Mouse (Mus musculus) CH12.LX (cell line): Measurements from ENCODE around the gene Arl15. TPM values are rescaled to one million over a fixed set of nuclear protein-coding genes. Genes with fewer than 3 reads are reported as not detected.

Experiments used
- DNase-seq: peaks from one replicate; pipeline ENCODE4 v3.0.0-alpha.2; 2013; ENCODE audit errors: extremely low read depth
- H3K27ac ChIP-seq: 2 replicates; pipeline ENCODE4 v1.5.1; 2012; ENCODE audit warnings: low read depth, mild to moderate bottlenecking, control low read depth, moderate library complexity; ENCODE audit not compliant: insufficient read depth
- H3K27me3 ChIP-seq: replicated peaks from 2 replicates; pipeline ENCODE3; 2012; ENCODE audit warnings: inconsistent platforms
- H3K36me3 ChIP-seq, 2 experiments: replicated peaks in 1 of 2; 2 replicates each; pipeline versions ENCODE3 to v1.6.1; 2012; ENCODE audit warnings: inconsistent platforms in 1 of 2, low read length in 1 of 2, mild to moderate bottlenecking in 1 of 2, mixed read lengths in 1 of 2, moderate library complexity in 1 of 2; ENCODE audit not compliant: control insufficient read depth in 1 of 2, insufficient read depth in 1 of 2
- H3K4me1 ChIP-seq, 2 experiments: 2 replicates each; pipeline ENCODE4 v1.6.1; 2012; ENCODE audit warnings: inconsistent platforms in 1 of 2, moderate library complexity in 1 of 2; ENCODE audit not compliant: insufficient read depth in 2 of 2, control insufficient read depth in 1 of 2
- H3K4me2 ChIP-seq: 2 replicates; pipeline ENCODE4 v1.6.1; 2012; ENCODE audit warnings: low read depth, mild to moderate bottlenecking, control low read depth; ENCODE audit not compliant: poor library complexity, insufficient read depth, severe bottlenecking
- H3K4me3 ChIP-seq, 3 experiments: fragments of 150-350 bp in 1 of 3; sonication (generic) in 1 of 3; replicated peaks in 1 of 3; 2 replicates each; pipeline versions ENCODE3 to v1.5.1; 2011 to 2012; ENCODE audit warnings: low read depth in 2 of 3, low read length in 2 of 3, mild to moderate bottlenecking in 2 of 3, moderate library complexity in 2 of 3, control low read depth in 1 of 3, improper control_type of control experiment in 1 of 3, inconsistent platforms in 1 of 3, mixed read lengths in 1 of 3; ENCODE audit not compliant: poor library complexity in 1 of 3
- H3K79me2 ChIP-seq: replicated peaks from 2 replicates; pipeline ENCODE4 v1.6.1; 2012; ENCODE audit warnings: mild to moderate bottlenecking, moderate library complexity; ENCODE audit not compliant: control insufficient read depth, poor library complexity, insufficient read depth, severe bottlenecking; ENCODE audit errors: extremely low read depth
- H3K9ac ChIP-seq: 2 replicates; pipeline ENCODE4 v1.6.1; 2012; ENCODE audit warnings: low read depth, mild to moderate bottlenecking, control low read depth, moderate library complexity; ENCODE audit not compliant: insufficient read depth
- H3K9me3 ChIP-seq: replicated peaks from 2 replicates; pipeline ENCODE3; 2012; ENCODE audit warnings: low read length, inconsistent platforms, mixed read lengths
- BHLHE40 ChIP-seq: IDR thresholded peaks from 2 replicates; pipeline ENCODE4 v1.6.1; 2011; ENCODE audit warnings: mild to moderate bottlenecking, low read depth, low read length, improper control_type of control experiment
- ETS1 ChIP-seq: conservative IDR thresholded peaks from 2 replicates; pipeline ENCODE4 v1.6.1; 2012; ENCODE audit warnings: low read depth, mild to moderate bottlenecking, inconsistent platforms, low read length, improper control_type of control experiment, moderate library complexity
- GABPA ChIP-seq: IDR thresholded peaks from 2 replicates; pipeline ENCODE4 v1.6.1; 2012; ENCODE audit warnings: low read depth, low read length, improper control_type of control experiment, inconsistent platforms; ENCODE audit not compliant: insufficient replicate concordance
- HCFC1 ChIP-seq: IDR thresholded peaks from 2 replicates; pipeline ENCODE4 v1.6.1; 2012; ENCODE audit warnings: low read depth, mild to moderate bottlenecking, inconsistent platforms, low read length, improper control_type of control experiment
- IRF4 ChIP-seq: IDR thresholded peaks from 2 replicates; pipeline ENCODE4 v1.6.1; 2014; ENCODE audit warnings: low read depth, mild to moderate bottlenecking, inconsistent platforms, low read length, improper control_type of control experiment
- MAFK ChIP-seq: IDR thresholded peaks from 2 replicates; pipeline ENCODE4 v1.6.1; 2011; ENCODE audit warnings: low read length, improper control_type of control experiment; ENCODE audit not compliant: insufficient replicate concordance
- MAZ ChIP-seq: IDR thresholded peaks from 2 replicates; pipeline ENCODE4 v1.6.1; 2012; ENCODE audit warnings: low read depth, mild to moderate bottlenecking, inconsistent platforms, low read length, improper control_type of control experiment, moderate library complexity
- MEF2A ChIP-seq: IDR thresholded peaks from 2 replicates; pipeline ENCODE4 v1.6.1; 2014; ENCODE audit warnings: low read depth, mild to moderate bottlenecking, inconsistent platforms, low read length, improper control_type of control experiment, borderline replicate concordance
- MXI1 ChIP-seq: IDR thresholded peaks from 2 replicates; pipeline ENCODE4 v1.6.1; 2011; ENCODE audit warnings: mild to moderate bottlenecking, low read depth, low read length, improper control_type of control experiment
- MYC ChIP-seq: IDR thresholded peaks from 2 replicates; pipeline ENCODE4 v1.6.1; 2011; ENCODE audit warnings: low read depth, mild to moderate bottlenecking, improper control_type of control experiment, low read length
- PAX5 ChIP-seq: IDR thresholded peaks from 2 replicates; pipeline ENCODE4 v1.6.1; 2012; ENCODE audit warnings: low read length, inconsistent platforms, mixed read lengths
- POLR2AphosphoS2 ChIP-seq: IDR thresholded peaks from 2 replicates; pipeline ENCODE4 v1.6.1; 2011; ENCODE audit warnings: low read depth, low read length, improper control_type of control experiment
- SIN3A ChIP-seq: IDR thresholded peaks from 2 replicates; pipeline ENCODE4 v1.6.1; 2012; ENCODE audit warnings: low read length, improper control_type of control experiment, inconsistent platforms
- TBP ChIP-seq: conservative IDR thresholded peaks from 2 replicates; pipeline ENCODE4 v1.6.1; 2011; ENCODE audit warnings: low read depth, low read length, improper control_type of control experiment
- TCF12 ChIP-seq: IDR thresholded peaks from 2 replicates; pipeline ENCODE4 v1.6.1; 2014; ENCODE audit warnings: low read depth, mild to moderate bottlenecking, inconsistent platforms, low read length, improper control_type of control experiment
- ZC3H11A ChIP-seq: IDR thresholded peaks from 2 replicates; pipeline ENCODE4 v1.6.1; 2012; ENCODE audit warnings: low read depth, mild to moderate bottlenecking, inconsistent platforms, low read length, improper control_type of control experiment
- ZMIZ1 ChIP-seq: IDR thresholded peaks from 2 replicates; pipeline ENCODE4 v1.6.1; 2012; ENCODE audit warnings: low read depth, mild to moderate bottlenecking, inconsistent platforms, low read length, improper control_type of control experiment
- dilution Hi-C: fragments of 300-500 bp; cut with MboI; formaldehyde crosslinking; loops from 2 replicates; pipeline ENCODE4 v1.14.3; 2020; ENCODE audit warnings: low sequenced_read_pairs; ENCODE audit not compliant: extremely low pct_unique_long_range_greater_than_20kb, extremely low pct_ligation_motif_present
- in situ Hi-C: fragments of 300-500 bp; cut with MboI; formaldehyde crosslinking; loops from 3 replicates; pipeline ENCODE4 v1.14.3; 2019; ENCODE audit warnings: low sequenced_read_pairs, low pct_ligation_motif_present, low pct_unique_long_range_greater_than_20kb, mixed read lengths
- polyA plus RNA-seq: library from polyadenylated mRNA; unstranded; fragments of >175 nt; gene quantifications from 2 replicates; pipeline ENCODE4 v1.2.1, GENCODE M21; 2012; ENCODE audit warnings: low read depth; ENCODE audit not compliant: insufficient read length
- total RNA-seq, 2 experiments: library from RNA; depleted of rRNA; stranded (reverse); fragments of 300-350 nt in 1 of 2; fragments of >200 nt in 1 of 2; gene quantifications; 2 replicates each; pipeline ENCODE4 v1.2.3; 2012 to 2014

Arl15 gene
- total and polyA plus RNA-seq, 3 experiments, result 2.2 to 5.2 (median 4.8) TPM

DNA sequence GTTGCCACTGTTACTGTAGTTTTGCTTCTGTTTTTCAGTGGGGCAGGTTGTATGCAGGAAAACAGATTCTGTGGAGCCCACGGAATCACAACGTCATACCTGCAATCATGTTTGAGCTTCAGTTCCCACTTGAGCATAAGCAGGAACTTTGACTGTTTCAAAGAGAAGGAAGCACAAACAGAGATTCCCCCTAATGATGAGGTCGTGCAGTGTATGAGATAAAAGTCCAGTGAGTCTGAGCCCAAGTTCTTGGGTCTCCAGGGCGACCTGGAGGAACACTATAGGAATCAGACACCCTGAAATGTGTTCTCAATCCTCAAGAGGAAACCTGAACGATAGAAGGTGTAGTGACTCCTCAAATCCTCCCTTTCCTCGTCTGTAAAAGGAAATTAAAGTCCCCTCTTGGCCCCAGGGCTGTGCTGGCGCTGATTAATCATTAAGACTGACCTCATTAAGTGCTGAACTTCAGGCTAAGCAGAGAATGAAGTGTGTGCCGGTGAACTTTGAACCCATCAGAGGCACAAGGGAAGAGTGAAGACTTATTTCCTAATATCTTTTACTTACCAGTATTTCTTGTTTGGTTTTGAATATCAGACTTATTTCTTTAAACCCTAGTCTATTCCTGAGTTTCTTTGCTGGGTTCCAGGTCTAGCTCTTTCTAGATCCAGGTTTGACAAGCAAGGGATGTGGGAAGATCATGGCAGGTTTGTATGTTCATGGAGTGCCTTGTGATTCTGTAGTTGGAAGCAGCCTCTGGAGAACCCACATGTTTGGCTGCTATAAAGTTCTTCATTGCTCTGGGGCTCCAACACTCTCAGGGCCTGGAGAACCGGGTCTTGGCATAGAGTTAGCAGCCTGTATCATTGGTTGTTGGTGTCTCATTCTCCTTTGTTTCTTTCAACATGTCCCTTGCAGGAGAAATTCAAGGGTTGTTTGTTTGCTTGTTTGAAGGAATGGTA is 39.3 kb upstream of the Arl15 start:
- H3K4me2 ChIP-seq, result no peak overlapping the region
- no peak for TF ChIP-seq SIN3A
- TF ChIP-seq POLR2AphosphoS2, result no peak
- no peak for TF ChIP-seq TBP
- no peak for TF ChIP-seq MYC
- TF ChIP-seq MAFK, result no peak
- no peak for TF ChIP-seq IRF4
- TF ChIP-seq MXI1, result no peak
- no peak for TF ChIP-seq BHLHE40
- H3K79me2 ChIP-seq, result no peaks in the 10 kb centered on the region
- dilution Hi-C loops (no loop called here), in situ Hi-C loops (no loop called here)
- H3K27me3 ChIP-seq, result no peaks in the 10 kb centered on the region
- DNase-seq, result no peak
- no peak overlapping the region for H3K4me3 ChIP-seq
- H3K9ac ChIP-seq, result no peak overlapping the region
- no peaks in the 10 kb centered on the region for H3K36me3 ChIP-seq
- peaks cover 2% of the 10 kb centered on the region for H3K9me3 ChIP-seq
- peaks cover 0 to 6% of the 10 kb centered on the region in 2 experiments; a peak in 1 of 4 replicates for H3K4me1 ChIP-seq
- H3K27ac ChIP-seq, result no peak overlapping the region

DNA sequence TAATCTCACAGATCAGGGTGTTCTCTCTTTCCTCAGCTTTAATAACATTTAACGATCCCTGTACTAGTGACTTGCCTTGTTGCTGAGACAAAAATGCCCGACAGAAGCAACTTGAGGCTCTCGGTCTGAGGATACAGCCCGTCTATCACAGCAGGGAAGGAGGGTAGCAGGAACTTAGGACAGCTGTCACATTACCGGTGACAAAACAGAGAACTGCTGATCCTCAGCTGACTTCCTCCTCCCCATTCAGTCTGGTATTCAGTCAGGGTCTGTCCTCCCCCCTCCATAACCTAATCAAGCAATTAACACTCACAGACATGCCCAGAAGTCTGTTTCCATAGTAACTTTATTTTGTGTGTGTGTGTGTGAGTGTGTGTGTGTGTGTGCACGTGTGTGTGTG is 38.5 kb upstream of the Arl15 start:
- dilution Hi-C loops (no loop called here), in situ Hi-C loops (no loop called here)
- Histone ChIP-seq H3K27ac (no peak overlapping the region), H3K4me2 (no peak overlapping the region), H3K4me1 (peaks cover 0 to 6% of the 10 kb centered on the region in 2 experiments; a peak in 1 of 4 replicates), H3K79me2 (no peaks in the 10 kb centered on the region), H3K9me3 (peaks cover 2% of the 10 kb centered on the region), H3K4me3 (no peak overlapping the region), H3K27me3 (no peaks in the 10 kb centered on the region), H3K9ac (no peak overlapping the region), H3K36me3 (no peaks in the 10 kb centered on the region)
- TF ChIP-seq ETS1 (no peak), ZC3H11A (no peak), GABPA (no peak), MAZ (no peak), TBP (no peak), PAX5 (no peak), ZMIZ1 (no peak), BHLHE40 (no peak), HCFC1 (no peak), TCF12 (no peak), MEF2A (no peak)
- DNase-seq, result peak; percentile 11
